Mouse (Mus musculus) stomach, embryonic 16.5 days (tissue): ENCODE results near the gene Ccdc175. TPM values are rescaled to one million over a fixed set of nuclear protein-coding genes. Genes with fewer than 3 reads are reported as not detected.

ENCODE experiments used
- ATAC-seq: fragments of 200-750 bp; cut with Nextera tagmentation; 2 replicates; pipeline ENCODE4 v1.8.0; 2017; ENCODE audit warnings: moderate number of reproducible peaks, moderate TSS enrichment; ENCODE audit not compliant: insufficient read depth, low FRiP score
- H3K27ac ChIP-seq: fragments of 300-500 bp; sonication (generic); 2 replicates; pipeline ENCODE4 v1.5.1; 2014; ENCODE audit warnings: low read length
- H3K27me3 ChIP-seq: fragments of 300-500 bp; sonication (generic); 2 replicates; pipeline ENCODE4 v1.6.1; 2014; ENCODE audit warnings: low read length, control low read depth, mixed read lengths; ENCODE audit not compliant: control insufficient read depth, insufficient read depth
- H3K36me3 ChIP-seq: fragments of 300-500 bp; sonication (generic); 2 replicates; pipeline ENCODE4 v1.6.1; 2014; ENCODE audit warnings: low read length; ENCODE audit not compliant: control insufficient read depth, insufficient read depth
- H3K4me1 ChIP-seq: fragments of 300-500 bp; sonication (generic); 2 replicates; pipeline ENCODE4 v1.6.1; 2014; ENCODE audit warnings: low read length, control low read depth, mixed read lengths; ENCODE audit not compliant: control insufficient read depth, insufficient read depth
- H3K4me2 ChIP-seq: fragments of 300-500 bp; sonication (generic); 2 replicates; pipeline ENCODE4 v1.6.1; 2014; ENCODE audit warnings: low read depth, low read length, mixed read lengths
- H3K4me3 ChIP-seq: fragments of 300-500 bp; sonication (generic); replicated peaks from 2 replicates; pipeline ENCODE4 v1.5.1; 2014; ENCODE audit warnings: mild to moderate bottlenecking, low read length
- H3K9ac ChIP-seq: fragments of 300-500 bp; sonication (generic); 2 replicates; pipeline ENCODE4 v1.6.1; 2014; ENCODE audit warnings: low read length
- H3K9me3 ChIP-seq: fragments of 300-500 bp; sonication (generic); replicated peaks from 2 replicates; pipeline ENCODE4 v1.6.1; 2016; ENCODE audit warnings: low read length, control low read depth; ENCODE audit not compliant: control insufficient read depth
- WGBS: fragments of 180-500 bp; shearing (Covaris S2); extraction: QIAGEN DNeasy Blood & Tissue Kit; methylation state at CpG from one replicate; pipeline ENCODE4 v1.1.7; 2014; 5-methylcytosine and 5-hydroxymethylcytosine counted together
- polyA plus RNA-seq: library from polyadenylated mRNA; unstranded; fragments of >200 nt; fragmentation: Nextera tagmentation; extraction: Ambion mirVana; gene quantifications from 2 replicates; pipeline ENCODE4 v1.2.1, GENCODE M21; 2015

Ccdc175 gene
- not detected in 2 replicates for polyA plus RNA-seq

DNA sequence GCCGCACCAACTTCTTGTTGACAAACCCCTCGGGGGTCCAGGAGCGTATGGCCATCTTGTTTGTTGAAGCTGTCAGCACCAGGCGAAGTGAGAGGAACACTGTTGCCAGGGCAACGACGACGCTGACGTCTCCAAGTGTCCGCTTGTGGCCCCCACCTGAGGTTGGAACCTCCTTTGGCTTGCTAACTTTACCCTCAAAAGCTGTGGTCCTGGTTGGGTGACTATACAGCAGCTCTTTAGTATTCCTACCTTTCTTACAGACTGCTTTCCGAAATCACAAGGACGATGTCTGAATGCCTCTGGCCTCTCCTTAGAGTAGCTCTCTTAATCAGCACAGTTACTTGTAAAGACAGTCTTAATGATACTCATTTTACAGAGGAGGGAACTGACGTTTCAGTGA lies at the start of gene Ccdc175:
TSS of gene Ccdc175 (minus strand) at position 101 of the 400 bp plus-strand sequence.
- Histone ChIP-seq H3K27ac (no peak within 1 kb of the TSS), H3K4me3 (no peak within 1 kb of the TSS), H3K4me2 (no peak within 1 kb of the TSS), H3K9ac (no peak within 1 kb of the TSS), H3K36me3 (no peaks in the 10 kb centered on the region), H3K27me3 (no peaks in the 10 kb centered on the region), H3K4me1 (no peaks in the 10 kb centered on the region), H3K9me3 (no peaks in the 10 kb centered on the region)
- WGBS = 60% methylated on average over 12 of the region's 12 CpGs
- ATAC-seq = no peak

- H3K4me3 ChIP-seq = no peak overlapping the region
- no peak overlapping the region for H3K9ac ChIP-seq
- H3K27me3 ChIP-seq = peaks cover 29% of the 10 kb centered on the region
- H3K36me3 ChIP-seq = no peaks in the 10 kb centered on the region
- no peaks in the 10 kb centered on the region for H3K9me3 ChIP-seq
- ATAC-seq = no peak
- no peak overlapping the region for H3K27ac ChIP-seq
- H3K4me2 ChIP-seq = no peak overlapping the region
- WGBS = 76% methylated on average over 3 of the region's 3 CpGs
- no peaks in the 10 kb centered on the region for H3K4me1 ChIP-seq
These were observed 49.3 kb upstream of the Ccdc175 start for GRCm38 (mm10) chr12:72234151-72234550.

- H3K9me3 ChIP-seq = no peaks in the 10 kb centered on the region
- peaks cover 24% of the 10 kb centered on the region for H3K27me3 ChIP-seq
- H3K9ac ChIP-seq = no peak overlapping the region
- ATAC-seq = no peak
- H3K27ac ChIP-seq = no peak overlapping the region
- no peaks in the 10 kb centered on the region for H3K36me3 ChIP-seq
- H3K4me2 ChIP-seq = no peak overlapping the region
- no peaks in the 10 kb centered on the region for H3K4me1 ChIP-seq
- H3K4me3 ChIP-seq = no peak overlapping the region
- whole genome bisulfite sequencing = 80% methylated on average over 19 of the region's 19 CpGs
These were observed 48.3 kb upstream of the Ccdc175 start for GRCm38 (mm10) chr12:72232826-72233790.

DNA sequence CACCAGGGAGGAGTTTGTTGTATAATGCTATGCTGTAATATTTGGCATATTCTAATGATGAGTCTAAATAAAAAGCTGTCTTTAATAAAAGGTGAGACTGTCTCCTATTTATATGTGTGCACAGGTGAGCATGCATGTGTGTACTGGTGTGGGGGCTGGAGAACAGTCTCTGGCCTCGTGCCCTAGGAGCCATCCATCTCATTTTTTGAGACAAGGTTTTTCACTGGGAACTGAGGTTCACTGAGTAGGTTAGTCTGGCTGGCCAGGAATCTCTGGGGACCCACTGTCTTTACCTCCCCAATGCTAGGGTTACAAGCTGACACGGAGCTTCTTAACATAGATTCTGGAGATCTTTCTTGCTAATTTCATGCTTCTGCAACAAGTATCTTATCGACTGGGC lies 47.3 kb upstream of the Ccdc175 start:
- 81% methylated on average over 3 of the region's 3 CpGs for WGBS
- no peaks in the 10 kb centered on the region for H3K36me3 ChIP-seq

DNA sequence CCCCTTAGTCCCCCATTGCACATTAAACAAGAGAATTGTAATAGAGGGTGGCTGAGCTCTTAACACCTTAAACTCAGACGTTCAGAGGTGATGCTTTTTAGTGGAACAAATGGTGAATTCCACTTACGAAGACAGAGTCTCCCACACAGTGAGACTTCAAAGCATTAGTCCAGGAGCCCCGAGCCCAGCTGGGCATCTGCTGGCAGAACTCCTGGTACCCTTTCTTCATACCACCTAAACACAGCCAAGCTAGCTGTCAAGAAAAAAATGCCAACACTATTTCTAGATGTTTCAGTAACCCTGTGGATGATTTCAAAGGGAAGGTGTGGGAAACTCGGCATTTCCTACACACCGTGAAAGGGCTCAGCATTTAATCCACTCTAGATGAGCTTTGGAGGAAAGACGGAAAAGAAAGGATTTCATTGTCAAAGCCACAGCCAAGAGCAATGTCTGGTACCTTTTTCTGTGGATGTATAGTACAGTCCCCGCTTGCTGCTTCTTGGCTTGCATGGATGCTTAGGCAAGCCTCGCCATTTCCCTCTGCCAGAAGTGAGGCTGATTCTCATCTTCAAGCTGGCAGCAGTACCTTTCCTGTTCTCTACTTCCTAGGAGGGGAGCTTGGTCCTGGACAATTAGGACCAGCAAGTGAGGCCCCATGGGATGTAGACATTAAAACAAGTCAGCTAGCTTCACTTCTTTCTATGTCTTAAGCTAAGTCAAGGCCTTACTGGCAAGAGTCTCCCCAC lies 44.8 kb upstream of the Ccdc175 start:
- no peak overlapping the region for H3K27ac ChIP-seq
- H3K4me2 ChIP-seq = no peak overlapping the region
- H3K9me3 ChIP-seq = no peaks in the 10 kb centered on the region
- WGBS = 71% methylated on average over 8 of the region's 8 CpGs
- no peak overlapping the region for H3K9ac ChIP-seq
- ATAC-seq = no peak
- no peaks in the 10 kb centered on the region for H3K4me1 ChIP-seq
- H3K4me3 ChIP-seq = no peak overlapping the region
- no peaks in the 10 kb centered on the region for H3K36me3 ChIP-seq
- no peaks in the 10 kb centered on the region for H3K27me3 ChIP-seq

More for the DNA sequence above, 47.3 kb upstream of the Ccdc175 start:
- Histone ChIP-seq H3K4me1 (no peaks in the 10 kb centered on the region), H3K4me3 (no peak overlapping the region), H3K27me3 (peaks cover 17% of the 10 kb centered on the region; the same call in 1 of the 2 replicates), H3K9ac (no peak overlapping the region), H3K27ac (no peak overlapping the region), H3K4me2 (no peak overlapping the region), H3K9me3 (no peaks in the 10 kb centered on the region)
- no peak for ATAC-seq

DNA sequence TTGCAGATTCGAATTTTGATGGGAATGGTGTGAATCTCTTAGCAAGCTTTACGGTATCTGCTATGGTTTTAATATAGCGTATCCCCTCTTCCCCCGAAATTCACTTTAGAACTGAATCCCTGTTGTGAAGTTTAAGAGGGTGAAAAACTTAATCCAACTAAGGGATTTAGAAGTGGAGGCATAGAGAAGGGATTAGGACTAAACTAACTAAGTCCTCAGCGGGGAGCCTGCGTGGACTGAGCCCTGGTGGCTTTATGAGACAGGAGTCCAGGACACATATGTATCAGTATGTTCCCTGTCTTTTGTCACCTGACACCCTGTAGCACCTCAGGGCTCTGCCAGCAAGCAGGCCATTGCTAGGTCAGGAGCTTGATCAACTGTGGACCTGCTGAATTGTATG lies 42.9 kb upstream of the Ccdc175 start:
- H3K27me3 ChIP-seq = no peaks in the 10 kb centered on the region
- H3K4me2 ChIP-seq = no peak overlapping the region
- no peak overlapping the region for H3K9ac ChIP-seq
- no peaks in the 10 kb centered on the region for H3K9me3 ChIP-seq
- H3K36me3 ChIP-seq = no peaks in the 10 kb centered on the region
- no peak overlapping the region for H3K4me3 ChIP-seq
- no peaks in the 10 kb centered on the region for H3K4me1 ChIP-seq
- ATAC-seq = no peak
- WGBS = 87% methylated on average over 6 of the region's 6 CpGs
- H3K27ac ChIP-seq = no peak overlapping the region

GRCm38 (mm10) chr12:72225371-72225770 lies 40.5 kb upstream of the Ccdc175 start:
- no peak overlapping the region for H3K9ac ChIP-seq

GRCm38 (mm10) chr12:72223557-72224102 lies 38.8 kb upstream of the Ccdc175 start:
- Histone ChIP-seq H3K9me3 (no peaks in the 10 kb centered on the region), H3K4me3 (no peak overlapping the region), H3K9ac (no peak overlapping the region), H3K4me1 (no peaks in the 10 kb centered on the region), H3K36me3 (no peaks in the 10 kb centered on the region), H3K27ac (no peak overlapping the region), H3K4me2 (no peak overlapping the region), H3K27me3 (no peaks in the 10 kb centered on the region)
- ATAC-seq = no peak
- whole genome bisulfite sequencing = 87% methylated on average over 16 of the region's 16 CpGs

More at GRCm38 (mm10) chr12:72225371-72225770, 40.5 kb upstream of the Ccdc175 start:
- 93% methylated on average over 3 of the region's 3 CpGs for WGBS
- no peak overlapping the region for H3K27ac ChIP-seq
- H3K4me2 ChIP-seq = no peak overlapping the region
- H3K9me3 ChIP-seq = no peaks in the 10 kb centered on the region
- no peak for ATAC-seq
- no peaks in the 10 kb centered on the region for H3K27me3 ChIP-seq
- H3K4me3 ChIP-seq = no peak overlapping the region
- H3K4me1 ChIP-seq = no peaks in the 10 kb centered on the region
- no peaks in the 10 kb centered on the region for H3K36me3 ChIP-seq

DNA sequence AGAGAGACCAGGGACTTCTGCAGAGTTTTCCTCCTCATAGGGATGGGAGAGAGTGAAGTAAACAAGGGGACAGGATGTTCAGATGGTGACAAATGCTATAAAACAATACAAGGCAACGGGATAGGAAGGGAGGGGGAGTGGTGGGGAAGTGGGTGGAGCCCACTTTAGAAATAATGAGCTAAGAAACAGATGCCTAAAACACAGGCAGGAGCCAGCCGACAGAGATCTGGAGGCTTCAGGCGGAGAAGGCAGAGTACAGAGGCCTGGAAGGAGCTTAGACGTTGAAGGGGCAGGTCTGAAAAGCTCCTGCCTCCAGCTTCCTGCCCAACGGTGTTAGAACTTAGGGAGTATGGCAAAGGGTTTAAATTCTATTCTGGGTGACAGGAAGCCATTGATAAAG lies 28.7 kb upstream of the Ccdc175 start:
- Histone ChIP-seq H3K36me3 (no peaks in the 10 kb centered on the region), H3K4me1 (no peaks in the 10 kb centered on the region), H3K9ac (no peak overlapping the region), H3K9me3 (no peaks in the 10 kb centered on the region), H3K4me2 (no peak overlapping the region), H3K27ac (no peak overlapping the region), H3K4me3 (no peak overlapping the region), H3K27me3 (no peaks in the 10 kb centered on the region)
- no peak for ATAC-seq
- 33% methylated on average over 5 of the region's 5 CpGs for WGBS
